Mouse (Mus musculus): ENCODE data around the gene Wbp2. TPM values are rescaled to one million over a fixed set of nuclear protein-coding genes. Genes with fewer than 3 reads are reported as not detected.

Wbp2 gene
- polyA plus RNA-seq (2015; fragmentation: Nextera tagmentation; extraction: Ambion mirVana), result 134 and 138 TPM in 2 replicates

- peak; percentile 95 for ATAC-seq (ENCODE audit: extremely low read depth, insufficient number of reproducible peaks, low FRiP score, low TSS enrichment)
These were observed at the start of gene Wbp2 for GRCm38 (mm10) chr11:116086258-116087193. Gene Wbp2, minus strand, starts transcription at chr11:116086995.

GRCm38 (mm10) chr11:116134171-116134570, 47.4 kb upstream of the Wbp2 start:
- Histone ChIP-seq H3K27me3 (replicated peaks) (no peaks in the 10 kb centered on the region), H3K4me3 (no peak overlapping the region), H3K4me1 (peaks cover 34% of the 10 kb centered on the region), H3K4me2 (no peak overlapping the region), H3K9ac (no peak overlapping the region), H3K36me3 (peaks cover 51% of the 10 kb centered on the region), H3K27ac (replicated peaks) (no peak overlapping the region), H3K9me3 (no peaks in the 10 kb centered on the region)
- 77% methylated on average over 10 of the region's 10 CpGs for WGBS
- ATAC-seq (ENCODE audit: extremely low read depth, insufficient number of reproducible peaks, low FRiP score, low TSS enrichment), result no peak

More at GRCm38 (mm10) chr11:116086258-116087193, at the start of gene Wbp2:
- H3K4me2 ChIP-seq, result peak within 1 kb of the TSS; percentile 70
- H3K9me3 ChIP-seq, result no peaks in the 10 kb centered on the region
- peak within 1 kb of the TSS; percentile 81 for H3K9ac ChIP-seq
- H3K4me3 ChIP-seq, result peak within 1 kb of the TSS; percentile 55
- H3K4me1 ChIP-seq, result peaks cover 30% of the 10 kb centered on the region
- H3K27me3 ChIP-seq (replicated peaks), result no peaks in the 10 kb centered on the region
- H3K27ac ChIP-seq (replicated peaks), result peak within 1 kb of the TSS; percentile 85
- peaks cover 36% of the 10 kb centered on the region for H3K36me3 ChIP-seq
- 5% methylated on average over 36 of the region's 43 CpGs for WGBS

GRCm38 (mm10) chr11:116133497-116133896, 46.7 kb upstream of the Wbp2 start:
- ATAC-seq (ENCODE audit: extremely low read depth, insufficient number of reproducible peaks, low FRiP score, low TSS enrichment), result no peak
- H3K36me3 ChIP-seq, result peaks cover 51% of the 10 kb centered on the region
- peak overlapping the region; percentile 33; the same call in 1 of the 2 replicates for H3K9ac ChIP-seq
- no peak overlapping the region for H3K4me3 ChIP-seq
- H3K4me1 ChIP-seq, result peaks cover 32% of the 10 kb centered on the region
- H3K4me2 ChIP-seq, result no peak overlapping the region
- WGBS, result 70% methylated on average over 5 of the region's 5 CpGs
- H3K9me3 ChIP-seq, result no peaks in the 10 kb centered on the region
- no peak overlapping the region for H3K27ac ChIP-seq (replicated peaks)
- H3K27me3 ChIP-seq (replicated peaks), result no peaks in the 10 kb centered on the region

- no peak overlapping the region for H3K4me3 ChIP-seq
- peaks cover 51% of the 10 kb centered on the region for H3K36me3 ChIP-seq
- H3K27me3 ChIP-seq (replicated peaks), result no peaks in the 10 kb centered on the region
- no peak overlapping the region for H3K27ac ChIP-seq (replicated peaks)
- no peak for ATAC-seq (ENCODE audit: extremely low read depth, insufficient number of reproducible peaks, low FRiP score, low TSS enrichment)
- H3K9me3 ChIP-seq, result no peaks in the 10 kb centered on the region
- peaks cover 32% of the 10 kb centered on the region for H3K4me1 ChIP-seq
- 81% methylated on average over 16 of the region's 16 CpGs for WGBS
- H3K9ac ChIP-seq, result no peak overlapping the region
- H3K4me2 ChIP-seq, result no peak overlapping the region
These were observed 45.9 kb upstream of the Wbp2 start for GRCm38 (mm10) chr11:116132366-116133333.

GRCm38 (mm10) chr11:116131349-116132170, 44.8 kb upstream of the Wbp2 start:
- H3K4me1 ChIP-seq, result peaks cover 38% of the 10 kb centered on the region
- 77% methylated on average over 15 of the region's 15 CpGs for WGBS
- peak overlapping the region; percentile 73 for H3K4me3 ChIP-seq
- H3K27me3 ChIP-seq (replicated peaks), result no peaks in the 10 kb centered on the region
- peak overlapping the region; percentile 90 for H3K9ac ChIP-seq
- no peaks in the 10 kb centered on the region for H3K9me3 ChIP-seq
- H3K27ac ChIP-seq (replicated peaks), result peak overlapping the region; percentile 96
- ATAC-seq (ENCODE audit: extremely low read depth, insufficient number of reproducible peaks, low FRiP score, low TSS enrichment), result no peak
- H3K36me3 ChIP-seq, result peaks cover 57% of the 10 kb centered on the region
- H3K4me2 ChIP-seq, result peak overlapping the region; percentile 79

GRCm38 (mm10) chr11:116130488-116131205, 43.9 kb upstream of the Wbp2 start, which contains the start of gene Trim65:
Gene Trim65, minus strand, starts transcription at chr11:116131128.
- H3K4me1 ChIP-seq, result peaks cover 38% of the 10 kb centered on the region
- H3K36me3 ChIP-seq, result peaks cover 59% of the 10 kb centered on the region
- H3K4me2 ChIP-seq, result peak within 1 kb of the TSS; percentile 79
- no peaks in the 10 kb centered on the region for H3K9me3 ChIP-seq
- WGBS, result under 1% methylated on average over 69 of the region's 69 CpGs
- H3K4me3 ChIP-seq, result peak within 1 kb of the TSS; percentile 73
- peak within 1 kb of the TSS; percentile 96 for H3K27ac ChIP-seq (replicated peaks)
- no peaks in the 10 kb centered on the region for H3K27me3 ChIP-seq (replicated peaks)
- peak; percentile 59 for ATAC-seq (ENCODE audit: extremely low read depth, insufficient number of reproducible peaks, low FRiP score, low TSS enrichment)
- peak within 1 kb of the TSS; percentile 90 for H3K9ac ChIP-seq

GRCm38 (mm10) chr11:116129993-116130487, 43.2 kb upstream of the Wbp2 start:
- Histone ChIP-seq H3K9me3 (no peaks in the 10 kb centered on the region), H3K4me2 (peak overlapping the region; percentile 79), H3K4me3 (peak overlapping the region; percentile 73), H3K36me3 (peaks cover 59% of the 10 kb centered on the region), H3K27ac (replicated peaks) (peak overlapping the region; percentile 96), H3K9ac (peak overlapping the region; percentile 90), H3K27me3 (replicated peaks) (no peaks in the 10 kb centered on the region), H3K4me1 (peaks cover 38% of the 10 kb centered on the region)
- WGBS, result 38% methylated on average over 8 of the region's 8 CpGs
- ATAC-seq (ENCODE audit: extremely low read depth, insufficient number of reproducible peaks, low FRiP score, low TSS enrichment), result no peak

GRCm38 (mm10) chr11:116129091-116129790, 42.4 kb upstream of the Wbp2 start:
- Histone ChIP-seq H3K4me3 (no peak overlapping the region), H3K4me2 (peak overlapping the region; percentile 79), H3K27me3 (replicated peaks) (no peaks in the 10 kb centered on the region), H3K36me3 (peaks cover 56% of the 10 kb centered on the region), H3K9ac (peak overlapping the region; percentile 90), H3K9me3 (no peaks in the 10 kb centered on the region), H3K4me1 (peaks cover 38% of the 10 kb centered on the region), H3K27ac (replicated peaks) (no peak overlapping the region; the same call in 1 of the 2 replicates)
- WGBS, result 80% methylated on average over 9 of the region's 9 CpGs
- ATAC-seq (ENCODE audit: extremely low read depth, insufficient number of reproducible peaks, low FRiP score, low TSS enrichment), result no peak

GRCm38 (mm10) chr11:116127986-116128385, 41.2 kb upstream of the Wbp2 start:
- Histone ChIP-seq H3K4me1 (peaks cover 38% of the 10 kb centered on the region), H3K27me3 (replicated peaks) (no peaks in the 10 kb centered on the region), H3K4me2 (peak overlapping the region; percentile 49; the same call in 1 of the 2 replicates), H3K4me3 (no peak overlapping the region), H3K9ac (peak overlapping the region; percentile 65), H3K9me3 (no peaks in the 10 kb centered on the region), H3K36me3 (peaks cover 55% of the 10 kb centered on the region), H3K27ac (replicated peaks) (peak overlapping the region; percentile 73)
- 82% methylated on average over 9 of the region's 9 CpGs for WGBS
- no peak for ATAC-seq (ENCODE audit: extremely low read depth, insufficient number of reproducible peaks, low FRiP score, low TSS enrichment)

Measured in heart, embryonic 13.5 days (tissue).